Mouse (Mus musculus): Measurements from ENCODE around the gene Vmn2r108.

GRCm38 (mm10) chr17:20439263-20439662, 41.9 kb downstream of the Vmn2r108 start:
- TF ChIP-seq CTCF (IDR thresholded peaks at IDR 0.05) (no peak), EP300 (IDR thresholded peaks at IDR 0.05; ENCODE audit: insufficient read depth, low read depth, low read length) (no peak), POLR2A (IDR thresholded peaks at IDR 0.05; ENCODE audit: insufficient read depth, low read depth, low read length) (no peak)

Measured in heart, adult 2 months (tissue).